Mouse (Mus musculus) retina, postnatal 1 day (tissue): ENCODE results near the gene Tmem269.

Source experiments
- DNase-seq: peaks from one replicate; pipeline ENCODE4 v3.0.0-alpha.2; 2012

The Tmem269 gene

GRCm38 (mm10) chr4:119178331-119178730 is 39.7 kb downstream of the Tmem269 start:
- no peak for DNase-seq

GRCm38 (mm10) chr4:119177702-119178101 is 40.3 kb downstream of the Tmem269 start:
- no peak for DNase-seq

- DNase-seq = peak; percentile 99
These were observed 44.1 kb downstream of the Tmem269 start, which contains the start of gene Zfp691 for GRCm38 (mm10) chr4:119173851-119174453. Gene Zfp691, minus strand, starts transcription at chr4:119174195.

- DNase-seq = no peak
These were observed 44.9 kb downstream of the Tmem269 start for GRCm38 (mm10) chr4:119172919-119173650.

- DNase-seq = peak; percentile 92
These were observed 50.4 kb downstream of the Tmem269 start for GRCm38 (mm10) chr4:119167663-119168062.

GRCm38 (mm10) chr4:119167068-119167467 is 50.9 kb downstream of the Tmem269 start:
- no peak for DNase-seq

GRCm38 (mm10) chr4:119165916-119166315 is 52.1 kb downstream of the Tmem269 start:
- no peak for DNase-seq

GRCm38 (mm10) chr4:119162990-119163389 is 55.0 kb downstream of the Tmem269 start:
- DNase-seq = peak; percentile 42

- no peak for DNase-seq
These were observed 56.7 kb downstream of the Tmem269 start for GRCm38 (mm10) chr4:119161358-119161757.

- no peak for DNase-seq
These were observed 60.1 kb downstream of the Tmem269 start for GRCm38 (mm10) chr4:119157891-119158290.

GRCm38 (mm10) chr4:119157186-119157585 is 60.8 kb downstream of the Tmem269 start:
- peak; percentile 68 for DNase-seq
